Mouse (Mus musculus): ENCODE measurements around the gene Bcl2l14. TPM values are rescaled to one million over a fixed set of nuclear protein-coding genes. Genes with fewer than 3 reads are reported as not detected.

The Bcl2l14 gene
- polyA plus RNA-seq, 1 experiment = not detected

GRCm38 (mm10) chr6:134439401-134440021 lies 43.4 kb downstream of the Bcl2l14 start:
- H3K4me1 ChIP-seq = peaks cover 44% of the 10 kb centered on the region
- H3K9me3 ChIP-seq = peaks cover 6% of the 10 kb centered on the region; the same call in 1 of the 2 replicates
- H3K36me3 ChIP-seq (replicated peaks; ENCODE audit: low read length) = peaks cover 2% of the 10 kb centered on the region
- no peak for TF ChIP-seq GATA1 (IDR thresholded peaks at IDR 0.05; ENCODE audit: borderline replicate concordance, low read length)
- no peak for TF ChIP-seq FLI1 (IDR thresholded peaks at IDR 0.05; ENCODE audit: low read length)
- H3K27me3 ChIP-seq (replicated peaks) = peaks cover 16% of the 10 kb centered on the region
- H3K4me3 ChIP-seq (replicated peaks) = peak overlapping the region; percentile 26

DNA sequence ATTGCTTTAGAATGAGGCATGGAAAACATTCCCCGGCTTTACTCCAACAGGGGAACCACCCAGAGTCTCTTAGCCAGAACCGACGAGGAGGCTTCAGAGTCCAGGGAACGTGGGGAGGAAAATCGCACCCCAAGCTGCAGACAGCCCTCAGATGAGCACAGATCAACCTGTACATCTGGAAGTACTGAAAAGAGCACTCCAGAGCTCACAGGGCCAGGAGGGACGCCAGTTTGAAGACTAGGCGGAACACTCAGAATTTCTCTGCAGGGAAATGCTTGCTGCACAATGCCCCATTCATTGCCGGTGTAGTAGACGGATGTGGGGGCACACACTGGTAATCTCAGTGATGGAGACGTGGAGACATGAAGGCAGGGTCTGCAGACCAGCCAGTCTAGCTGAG lies 43.9 kb downstream of the Bcl2l14 start:
- peaks cover 9% of the 10 kb centered on the region for H3K9me3 ChIP-seq
- H3K27me3 ChIP-seq (replicated peaks) = peaks cover 16% of the 10 kb centered on the region
- H3K4me1 ChIP-seq = peaks cover 39% of the 10 kb centered on the region
- TF ChIP-seq GATA1 (IDR thresholded peaks at IDR 0.05; ENCODE audit: borderline replicate concordance, low read length) (no peak), FLI1 (IDR thresholded peaks at IDR 0.05; ENCODE audit: low read length) (no peak)
- peaks cover 7% of the 10 kb centered on the region for H3K36me3 ChIP-seq (replicated peaks; ENCODE audit: low read length)
- H3K4me3 ChIP-seq (replicated peaks) = no peak overlapping the region

- peaks cover 32% of the 10 kb centered on the region for H3K4me1 ChIP-seq
- peaks cover 19% of the 10 kb centered on the region for H3K36me3 ChIP-seq (replicated peaks; ENCODE audit: low read length)
- H3K9me3 ChIP-seq = peaks cover 5% of the 10 kb centered on the region
- peaks cover 16% of the 10 kb centered on the region for H3K27me3 ChIP-seq (replicated peaks)
- no peak overlapping the region for H3K4me3 ChIP-seq (replicated peaks)
- TF ChIP-seq FLI1 (IDR thresholded peaks at IDR 0.05; ENCODE audit: low read length) (no peak), GATA1 (IDR thresholded peaks at IDR 0.05; ENCODE audit: borderline replicate concordance, low read length) (no peak)
Measured at GRCm38 (mm10) chr6:134441716-134442115, 45.6 kb downstream of the Bcl2l14 start.

DNA sequence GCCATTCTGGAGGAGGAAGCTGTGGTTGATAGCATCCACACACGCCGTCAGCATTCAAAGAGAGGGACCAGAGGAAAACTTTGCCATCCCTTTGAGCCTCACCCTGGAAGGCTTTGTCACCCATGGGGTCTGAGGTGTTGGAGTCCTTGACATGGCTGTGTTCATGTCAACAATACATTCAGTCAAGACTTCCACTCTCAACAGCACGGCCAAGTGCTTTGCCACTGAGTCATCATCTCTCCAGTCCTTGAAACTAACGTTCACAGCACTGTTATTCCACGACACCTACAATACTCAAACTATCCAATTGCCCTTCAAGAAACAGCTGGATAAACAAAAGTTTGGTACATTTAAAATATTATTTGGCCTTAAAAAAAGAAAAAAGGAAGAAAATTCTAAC lies 46.1 kb downstream of the Bcl2l14 start:
- peaks cover 27% of the 10 kb centered on the region for H3K4me1 ChIP-seq
- H3K27me3 ChIP-seq (replicated peaks) = peaks cover 16% of the 10 kb centered on the region
- H3K36me3 ChIP-seq (replicated peaks; ENCODE audit: low read length) = peaks cover 21% of the 10 kb centered on the region
- H3K9me3 ChIP-seq = peaks cover 5% of the 10 kb centered on the region
- TF ChIP-seq FLI1 (IDR thresholded peaks at IDR 0.05; ENCODE audit: low read length) (no peak), GATA1 (IDR thresholded peaks at IDR 0.05; ENCODE audit: borderline replicate concordance, low read length) (no peak)
- H3K4me3 ChIP-seq (replicated peaks) = no peak overlapping the region

DNA sequence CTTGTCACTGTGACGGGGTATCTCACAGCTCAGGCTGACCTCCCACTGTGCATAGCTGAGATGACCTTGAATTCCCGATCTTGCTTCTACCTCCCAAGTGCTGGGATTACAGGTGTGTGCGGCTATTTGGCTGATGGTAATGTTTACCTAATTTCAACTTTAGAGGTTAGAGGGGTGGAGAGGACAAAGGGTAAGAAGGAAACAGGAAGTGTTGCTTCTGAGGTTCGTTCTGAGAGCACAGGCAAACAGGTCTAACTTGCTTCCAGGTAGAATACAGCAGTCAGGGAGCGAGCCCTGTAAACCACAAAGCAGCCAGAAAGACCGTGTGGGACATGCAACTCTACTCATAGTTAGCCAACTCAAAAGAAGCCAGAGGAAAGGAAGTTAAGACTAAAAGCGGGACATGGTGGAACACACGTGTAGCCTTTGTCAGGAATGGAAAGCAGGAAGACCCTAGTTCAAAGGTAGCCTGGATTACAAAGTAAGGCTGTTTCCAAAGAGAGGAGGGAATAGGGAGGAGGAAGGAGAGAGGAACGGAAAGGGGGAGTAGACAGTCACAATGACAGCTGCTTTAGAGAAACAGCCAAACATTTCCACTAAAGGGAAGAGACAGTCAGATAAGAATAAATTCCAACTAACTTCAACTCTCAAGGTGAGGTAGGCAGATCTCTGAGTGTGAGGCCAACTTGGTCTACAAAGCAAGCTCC lies 47.2 kb downstream of the Bcl2l14 start:
- H3K27me3 ChIP-seq (replicated peaks) = peaks cover 14% of the 10 kb centered on the region
- H3K4me1 ChIP-seq = peaks cover 27% of the 10 kb centered on the region
- peaks cover 5% of the 10 kb centered on the region for H3K9me3 ChIP-seq
- TF ChIP-seq GATA1 (IDR thresholded peaks at IDR 0.05; ENCODE audit: borderline replicate concordance, low read length) (no peak), FLI1 (IDR thresholded peaks at IDR 0.05; ENCODE audit: low read length) (no peak)
- peaks cover 29% of the 10 kb centered on the region for H3K36me3 ChIP-seq (replicated peaks; ENCODE audit: low read length)
- no peak overlapping the region for H3K4me3 ChIP-seq (replicated peaks)

DNA sequence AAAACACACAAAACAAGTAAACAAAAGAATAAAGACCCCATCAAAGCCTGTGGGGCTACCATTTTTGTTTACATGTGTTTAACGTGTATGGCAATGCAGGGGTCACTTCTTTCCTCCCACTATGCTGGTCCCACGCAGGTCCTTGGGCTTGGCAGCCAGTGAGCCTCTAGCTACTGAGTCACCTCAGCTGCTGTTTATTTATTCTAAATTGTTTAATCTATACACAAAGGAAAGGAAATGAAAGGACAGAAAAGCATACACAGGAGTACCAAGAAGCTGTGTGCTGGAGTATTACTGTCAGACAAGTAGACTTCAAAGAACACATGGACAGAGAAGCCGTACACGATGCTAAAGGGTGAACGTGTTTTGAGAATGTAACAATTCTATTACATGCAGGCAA lies 47.8 kb downstream of the Bcl2l14 start:
- peaks cover 5% of the 10 kb centered on the region for H3K9me3 ChIP-seq
- H3K27me3 ChIP-seq (replicated peaks) = peaks cover 13% of the 10 kb centered on the region
- H3K36me3 ChIP-seq (replicated peaks; ENCODE audit: low read length) = peaks cover 35% of the 10 kb centered on the region
- H3K4me3 ChIP-seq (replicated peaks) = no peak overlapping the region
- peaks cover 27% of the 10 kb centered on the region for H3K4me1 ChIP-seq
- TF ChIP-seq GATA1 (IDR thresholded peaks at IDR 0.05; ENCODE audit: borderline replicate concordance, low read length) (no peak), FLI1 (IDR thresholded peaks at IDR 0.05; ENCODE audit: low read length) (no peak)

GRCm38 (mm10) chr6:134448451-134448850 lies 52.3 kb downstream of the Bcl2l14 start:
- TF ChIP-seq GATA1 (IDR thresholded peaks at IDR 0.05; ENCODE audit: borderline replicate concordance, low read length) (no peak), FLI1 (IDR thresholded peaks at IDR 0.05; ENCODE audit: low read length) (no peak)
- H3K9me3 ChIP-seq = peaks cover 5% of the 10 kb centered on the region
- H3K27me3 ChIP-seq (replicated peaks) = no peaks in the 10 kb centered on the region
- no peak overlapping the region for H3K4me3 ChIP-seq (replicated peaks)
- H3K36me3 ChIP-seq (replicated peaks; ENCODE audit: low read length) = peaks cover 79% of the 10 kb centered on the region
- H3K4me1 ChIP-seq = peaks cover 13% of the 10 kb centered on the region

DNA sequence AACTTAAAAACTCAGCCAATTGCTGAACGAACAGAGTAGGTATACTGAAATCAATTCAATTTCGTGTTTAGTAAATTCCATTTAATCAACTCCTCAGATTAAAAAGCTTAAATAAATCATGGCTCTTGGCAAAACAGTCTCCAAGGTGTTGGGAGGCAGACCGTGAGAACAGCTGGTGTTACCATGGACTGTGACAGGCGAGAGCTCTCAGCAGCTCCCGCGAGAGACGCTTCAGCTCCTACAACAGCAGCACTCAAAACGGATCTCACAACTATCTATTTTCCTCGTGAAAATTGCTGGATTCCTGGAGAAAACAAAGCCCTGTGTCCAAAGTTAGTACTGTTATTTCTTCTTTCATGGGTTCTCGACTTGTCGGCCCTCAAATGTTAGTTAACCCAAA lies 53.8 kb downstream of the Bcl2l14 start:
- H3K4me3 ChIP-seq (replicated peaks) = no peak overlapping the region
- H3K9me3 ChIP-seq = peaks cover 2% of the 10 kb centered on the region
- peaks cover 7% of the 10 kb centered on the region; the same call in 1 of the 2 replicates for H3K4me1 ChIP-seq
- TF ChIP-seq GATA1 (IDR thresholded peaks at IDR 0.05; ENCODE audit: borderline replicate concordance, low read length) = no peak
- TF ChIP-seq FLI1 (IDR thresholded peaks at IDR 0.05; ENCODE audit: low read length) = no peak
- H3K27me3 ChIP-seq (replicated peaks) = no peaks in the 10 kb centered on the region
- peaks cover 88% of the 10 kb centered on the region for H3K36me3 ChIP-seq (replicated peaks; ENCODE audit: low read length)

DNA sequence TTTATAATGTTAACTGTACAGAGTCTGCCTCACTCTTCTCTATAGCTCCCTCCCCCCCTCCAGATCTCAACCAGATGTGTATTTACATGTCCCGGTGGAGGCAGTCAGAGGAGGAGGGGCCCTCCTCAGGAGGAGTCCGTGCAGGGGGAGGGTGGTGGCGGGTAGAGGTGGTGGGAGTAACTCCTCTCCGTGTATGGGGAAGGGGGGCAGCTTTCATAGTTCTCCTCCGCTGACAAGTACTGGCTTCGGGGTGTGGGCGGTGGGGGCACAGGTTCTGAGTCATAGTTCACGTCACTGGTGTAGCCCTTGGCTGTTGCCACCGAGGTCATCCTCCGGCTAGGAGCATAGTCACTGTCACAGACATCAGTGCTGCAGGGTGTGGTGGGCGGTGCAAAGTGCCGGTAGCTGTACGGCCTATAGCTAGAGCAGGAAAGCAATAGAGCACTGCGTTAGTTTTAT lies 54.6 kb downstream of the Bcl2l14 start:
- no peaks in the 10 kb centered on the region for H3K9me3 ChIP-seq
- no peak overlapping the region for H3K4me3 ChIP-seq (replicated peaks)
- peaks cover 7% of the 10 kb centered on the region; the same call in 1 of the 2 replicates for H3K4me1 ChIP-seq
- no peaks in the 10 kb centered on the region for H3K27me3 ChIP-seq (replicated peaks)
- TF ChIP-seq FLI1 (IDR thresholded peaks at IDR 0.05; ENCODE audit: low read length) (no peak), GATA1 (IDR thresholded peaks at IDR 0.05; ENCODE audit: borderline replicate concordance, low read length) (no peak)
- H3K36me3 ChIP-seq (replicated peaks; ENCODE audit: low read length) = peaks cover 90% of the 10 kb centered on the region

DNA sequence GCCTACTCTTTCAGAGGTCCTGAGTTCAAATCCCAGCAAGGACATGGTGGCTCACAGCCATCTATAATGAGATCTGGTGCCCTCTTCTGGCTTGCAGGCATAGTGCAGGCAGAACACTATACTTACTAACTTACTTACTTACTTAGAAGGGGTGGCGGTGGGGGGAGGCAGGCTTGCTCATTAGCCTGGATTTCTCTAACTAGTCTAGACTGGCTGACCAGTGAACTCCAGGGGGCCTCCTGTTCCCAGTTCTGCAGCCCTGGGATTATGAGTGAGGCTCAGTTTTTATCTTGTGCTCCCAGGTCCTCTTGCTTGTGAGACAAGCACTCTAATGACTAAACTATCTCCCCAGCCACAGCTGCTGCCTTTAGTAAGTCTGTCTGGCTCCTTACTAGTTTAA lies 58.0 kb downstream of the Bcl2l14 start:
- Histone ChIP-seq H3K36me3 (replicated peaks; ENCODE audit: low read length) (peaks cover 97% of the 10 kb centered on the region), H3K27me3 (replicated peaks) (no peaks in the 10 kb centered on the region), H3K4me3 (replicated peaks) (no peak overlapping the region), H3K4me1 (peaks cover 9% of the 10 kb centered on the region), H3K9me3 (peaks cover 2% of the 10 kb centered on the region)
- TF ChIP-seq GATA1 (IDR thresholded peaks at IDR 0.05; ENCODE audit: borderline replicate concordance, low read length) (no peak), FLI1 (IDR thresholded peaks at IDR 0.05; ENCODE audit: low read length) (no peak)

Data from megakaryocyte, embryonic 14.5 days (primary cell).